Mouse (Mus musculus) kidney, embryonic 16.5 days (tissue): Measurements from ENCODE around the gene Slit3. TPM values are rescaled to one million over a fixed set of nuclear protein-coding genes. Genes with fewer than 3 reads are reported as not detected.

Source experiments
- ATAC-seq: fragments of 200-750 bp; cut with Nextera tagmentation; 2 replicates; pipeline ENCODE4 v1.8.0; 2017; ENCODE audit warnings: moderate TSS enrichment; ENCODE audit not compliant: low FRiP score, low TSS enrichment
- H3K27ac ChIP-seq: fragments of 300-500 bp; sonication (generic); 2 replicates; pipeline ENCODE4 v1.5.1; 2014; ENCODE audit warnings: low read length
- H3K27me3 ChIP-seq: fragments of 300-500 bp; sonication (generic); 2 replicates; pipeline ENCODE4 v1.6.1; 2014; ENCODE audit warnings: low read length, control low read depth, mixed read lengths; ENCODE audit not compliant: insufficient read depth
- H3K36me3 ChIP-seq: fragments of 300-500 bp; sonication (generic); 2 replicates; pipeline ENCODE4 v1.6.1; 2014; ENCODE audit warnings: low read length, control low read depth, mixed read lengths; ENCODE audit not compliant: insufficient read depth
- H3K4me1 ChIP-seq: fragments of 300-500 bp; sonication (generic); 2 replicates; pipeline ENCODE4 v1.6.1; 2014; ENCODE audit warnings: low read length, control low read depth, mixed read lengths; ENCODE audit not compliant: insufficient read depth
- H3K4me2 ChIP-seq: fragments of 300-500 bp; sonication (generic); replicated peaks from 2 replicates; pipeline ENCODE4 v1.6.1; 2014; ENCODE audit warnings: low read depth, low read length
- H3K4me3 ChIP-seq: fragments of 300-500 bp; sonication (generic); 2 replicates; pipeline ENCODE4 v1.5.1; 2014; ENCODE audit warnings: mild to moderate bottlenecking, low read length
- H3K9ac ChIP-seq: fragments of 300-500 bp; sonication (generic); replicated peaks from 2 replicates; pipeline ENCODE4 v1.6.1; 2014; ENCODE audit warnings: low read length
- H3K9me3 ChIP-seq: fragments of 300-500 bp; sonication (generic); 2 replicates; pipeline ENCODE4 v1.6.1; 2016; ENCODE audit warnings: low read length, control low read depth
- WGBS: fragments of 180-500 bp; shearing (Covaris S2); extraction: QIAGEN DNeasy Blood & Tissue Kit; methylation state at CpG from one replicate; pipeline ENCODE4 v1.1.7; 2014; 5-methylcytosine and 5-hydroxymethylcytosine counted together
- polyA plus RNA-seq: library from polyadenylated mRNA; unstranded; fragments of >200 nt; fragmentation: Nextera tagmentation; extraction: Ambion mirVana; gene quantifications from 2 replicates; pipeline ENCODE4 v1.2.1, GENCODE M21; 2015

Gene Slit3
- polyA plus RNA-seq, 1 experiment from 2014 or later: 8.3 TPM

DNA sequence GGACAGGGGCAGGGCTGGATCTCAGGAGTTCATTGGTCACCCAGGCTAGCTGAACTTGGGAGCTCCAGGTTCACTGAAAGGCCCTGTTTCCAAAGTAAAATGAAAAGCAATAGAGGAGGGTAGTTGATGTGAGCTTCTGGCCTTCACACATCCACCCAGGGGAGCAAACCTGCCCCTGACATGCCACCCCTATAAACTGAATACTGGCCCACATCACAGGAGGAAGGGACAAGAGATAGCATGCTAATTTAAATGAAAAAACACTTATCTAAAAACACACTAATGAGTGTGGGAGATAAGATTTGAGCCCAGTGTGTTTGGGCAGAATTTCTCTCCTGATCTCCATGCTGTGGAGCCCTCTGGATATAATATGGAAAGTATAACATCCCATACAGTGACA is 475.0 kb downstream of the Slit3 start:
- H3K9ac ChIP-seq: no peak overlapping the region
- H3K27me3 ChIP-seq: no peaks in the 10 kb centered on the region
- no peak for ATAC-seq
- H3K36me3 ChIP-seq: no peaks in the 10 kb centered on the region
- no peak overlapping the region for H3K4me3 ChIP-seq
- H3K27ac ChIP-seq: no peak overlapping the region
- H3K4me2 ChIP-seq: no peak overlapping the region
- no peaks in the 10 kb centered on the region for H3K9me3 ChIP-seq
- H3K4me1 ChIP-seq: peaks cover 17% of the 10 kb centered on the region

GRCm38 (mm10) chr11:35597882-35598281 is 476.9 kb downstream of the Slit3 start:
- H3K4me1 ChIP-seq: peaks cover 32% of the 10 kb centered on the region
- ATAC-seq: no peak
- no peaks in the 10 kb centered on the region for H3K27me3 ChIP-seq
- no peaks in the 10 kb centered on the region for H3K36me3 ChIP-seq
- WGBS: 86% methylated on average over 6 of the region's 6 CpGs
- H3K27ac ChIP-seq: no peak overlapping the region
- H3K9me3 ChIP-seq: no peaks in the 10 kb centered on the region
- H3K4me3 ChIP-seq: no peak overlapping the region
- H3K9ac ChIP-seq: no peak overlapping the region
- H3K4me2 ChIP-seq: no peak overlapping the region

- H3K9me3 ChIP-seq: no peaks in the 10 kb centered on the region
- peaks cover 32% of the 10 kb centered on the region for H3K4me1 ChIP-seq
- peaks cover under 1% of the 10 kb centered on the region; the same call in 1 of the 2 replicates for H3K36me3 ChIP-seq
- H3K27me3 ChIP-seq: no peaks in the 10 kb centered on the region
- 54% methylated on average over 7 of the region's 7 CpGs for WGBS
- H3K27ac ChIP-seq: no peak overlapping the region
- H3K4me2 ChIP-seq: no peak overlapping the region
- H3K4me3 ChIP-seq: no peak overlapping the region
- ATAC-seq: peak; percentile 20; the same call in 1 of the 2 replicates
- no peak overlapping the region for H3K9ac ChIP-seq
Observed at GRCm38 (mm10) chr11:35598732-35599131, 477.7 kb downstream of the Slit3 start.

DNA sequence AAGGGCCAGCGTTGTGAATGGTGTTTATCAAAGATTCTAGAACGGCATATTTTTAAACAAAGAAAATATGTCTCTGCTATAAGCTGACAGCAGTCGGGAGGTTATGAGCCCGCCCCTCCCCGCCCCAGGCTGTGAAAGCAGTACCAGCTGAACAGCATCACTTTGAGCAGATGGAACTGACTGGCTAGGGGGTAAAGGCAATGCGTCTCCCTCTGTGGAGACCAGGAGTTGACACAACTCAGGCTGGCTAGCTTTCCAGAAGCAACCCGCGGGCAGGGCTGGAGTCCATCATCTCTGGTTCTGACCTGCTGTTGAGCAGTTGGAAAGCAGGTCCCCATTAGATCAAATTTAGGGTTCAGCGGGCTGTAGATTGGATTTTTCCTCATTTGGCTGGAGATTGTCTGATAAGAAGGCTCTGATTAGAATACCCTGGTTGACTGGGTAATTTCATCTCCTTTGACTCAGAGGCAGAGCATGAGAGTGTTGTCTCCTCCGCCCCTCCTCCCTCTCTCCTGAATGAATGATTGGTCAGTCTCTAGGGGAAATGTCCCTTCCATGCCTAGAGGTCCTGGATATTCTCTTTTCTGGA is 480.7 kb downstream of the Slit3 start:
- WGBS: 56% methylated on average over 10 of the region's 10 CpGs

DNA sequence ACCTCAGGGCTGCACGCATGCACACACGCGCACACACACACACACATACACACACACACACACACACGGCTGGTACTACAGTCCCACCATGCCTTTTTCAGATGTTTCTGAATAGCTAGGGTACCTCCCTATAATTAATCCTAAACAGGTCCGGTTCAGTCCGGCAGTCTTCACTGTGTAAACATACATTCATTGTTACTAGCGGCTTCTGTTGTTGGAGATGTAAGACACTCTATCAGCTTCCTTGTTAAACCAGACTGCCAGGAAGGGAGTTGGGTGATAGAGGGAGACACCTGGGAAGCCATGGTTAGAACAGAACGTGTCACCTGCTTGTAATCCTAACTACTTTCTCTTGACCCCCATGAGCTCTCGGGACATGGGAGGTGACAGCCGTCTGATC is 481.6 kb downstream of the Slit3 start:
- ATAC-seq: peak; percentile 47; the same call in 1 of the 2 replicates
- no peak overlapping the region for H3K4me2 ChIP-seq

More for the DNA sequence above, 480.7 kb downstream of the Slit3 start:
- Histone ChIP-seq H3K4me1 (0 out of 2 replicates have a peak, but pooled peaks cover 17% of the 10 kb centered on the region), H3K27ac (no peak overlapping the region), H3K9ac (no peak overlapping the region), H3K4me2 (no peak overlapping the region), H3K36me3 (peaks cover 3% of the 10 kb centered on the region; the same call in 1 of the 2 replicates), H3K27me3 (no peaks in the 10 kb centered on the region), H3K9me3 (no peaks in the 10 kb centered on the region; the same call in 1 of the 2 replicates), H3K4me3 (no peak overlapping the region)
- peak; percentile 62 for ATAC-seq

GRCm38 (mm10) chr11:35603946-35604345 is 482.9 kb downstream of the Slit3 start:
- H3K9ac ChIP-seq: no peak overlapping the region
- H3K9me3 ChIP-seq: no peaks in the 10 kb centered on the region; the same call in 1 of the 2 replicates
- H3K4me1 ChIP-seq: 0 out of 2 replicates have a peak, but pooled peaks cover 17% of the 10 kb centered on the region
- WGBS: 85% methylated on average over 6 of the region's 6 CpGs
- no peak overlapping the region for H3K4me2 ChIP-seq
- no peak overlapping the region for H3K4me3 ChIP-seq
- H3K27ac ChIP-seq: no peak overlapping the region
- ATAC-seq: no peak
- H3K36me3 ChIP-seq: peaks cover 3% of the 10 kb centered on the region; the same call in 1 of the 2 replicates
- H3K27me3 ChIP-seq: no peaks in the 10 kb centered on the region

More for the DNA sequence above, 481.6 kb downstream of the Slit3 start:
- Histone ChIP-seq H3K27ac (no peak overlapping the region), H3K36me3 (peaks cover 3% of the 10 kb centered on the region; the same call in 1 of the 2 replicates), H3K27me3 (no peaks in the 10 kb centered on the region), H3K4me1 (0 out of 2 replicates have a peak, but pooled peaks cover 17% of the 10 kb centered on the region), H3K4me3 (no peak overlapping the region), H3K9me3 (no peaks in the 10 kb centered on the region; the same call in 1 of the 2 replicates), H3K9ac (no peak overlapping the region)
- WGBS: 50% methylated on average over 10 of the region's 10 CpGs

GRCm38 (mm10) chr11:35604848-35605790 is 484.1 kb downstream of the Slit3 start:
- WGBS: 83% methylated on average over 18 of the region's 18 CpGs
- Histone ChIP-seq H3K27me3 (no peaks in the 10 kb centered on the region), H3K4me1 (0 out of 2 replicates have a peak, but pooled peaks cover 17% of the 10 kb centered on the region), H3K4me2 (no peak overlapping the region), H3K9me3 (no peaks in the 10 kb centered on the region; the same call in 1 of the 2 replicates), H3K4me3 (no peak overlapping the region), H3K9ac (no peak overlapping the region), H3K27ac (no peak overlapping the region), H3K36me3 (peaks cover 3% of the 10 kb centered on the region; the same call in 1 of the 2 replicates)
- no peak for ATAC-seq

DNA sequence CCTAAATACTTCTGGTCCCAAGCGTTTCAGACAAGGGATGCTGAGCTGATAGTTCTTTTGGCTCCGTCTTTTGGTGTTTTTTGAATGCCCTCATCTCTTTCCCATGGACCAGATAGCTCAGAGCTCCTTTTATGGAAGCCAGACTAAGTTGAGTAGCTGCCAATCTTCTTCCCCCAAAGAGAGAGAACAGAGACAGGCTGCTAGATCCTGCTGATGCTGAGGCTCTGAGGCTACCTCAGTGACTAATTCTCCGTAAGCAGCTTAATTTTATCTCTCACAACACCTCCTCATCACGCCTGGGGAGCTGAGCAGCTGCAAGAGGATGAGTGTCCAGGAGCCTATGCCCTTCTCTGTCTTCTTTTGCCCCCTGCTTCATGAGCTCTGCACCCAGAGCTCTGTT is 486.2 kb downstream of the Slit3 start:
- 93% methylated on average over 4 of the region's 4 CpGs for WGBS
- no peaks in the 10 kb centered on the region; the same call in 1 of the 2 replicates for H3K9me3 ChIP-seq
- H3K36me3 ChIP-seq: peaks cover 3% of the 10 kb centered on the region; the same call in 1 of the 2 replicates
- no peak overlapping the region for H3K9ac ChIP-seq
- H3K4me3 ChIP-seq: no peak overlapping the region
- peaks cover 15% of the 10 kb centered on the region for H3K4me1 ChIP-seq
- H3K27me3 ChIP-seq: no peaks in the 10 kb centered on the region
- no peak overlapping the region for H3K4me2 ChIP-seq
- no peak overlapping the region for H3K27ac ChIP-seq
- ATAC-seq: no peak

- Histone ChIP-seq H3K4me3 (no peak overlapping the region), H3K9me3 (no peaks in the 10 kb centered on the region; the same call in 1 of the 2 replicates), H3K27ac (no peak overlapping the region), H3K27me3 (no peaks in the 10 kb centered on the region), H3K36me3 (peaks cover 2% of the 10 kb centered on the region; the same call in 1 of the 2 replicates), H3K4me2 (no peak overlapping the region), H3K4me1 (peaks cover 7% of the 10 kb centered on the region), H3K9ac (no peak overlapping the region)
- ATAC-seq: no peak
- 73% methylated on average over 5 of the region's 5 CpGs for WGBS
Observed at GRCm38 (mm10) chr11:35608794-35609193, 487.8 kb downstream of the Slit3 start.
